8 mouse cellular contexts compared by ENCODE assay signal in genomic region chr11:115492387-115492786, GRCm38 (mm10). TPM values are rescaled to one million over a fixed set of nuclear protein-coding genes. Genes with fewer than 3 reads are reported as not detected.
DNase-seq lines count a peak whose midpoint lies in the region; ATAC-seq and TF ChIP-seq lines count a peak whose summit lies in the region.

No protein-coding gene starts in this region.

- no peak for ATAC-seq in liver, embryonic 13.5 days (ENCODE audit: low read depth)
- ATAC-seq in granulocyte monocyte progenitor cell, adult 5-6 weeks (replicated peaks; ENCODE audit: poor library complexity, severe bottlenecking): no peak

- H3K9ac ChIP-seq in liver, embryonic 13.5 days: peak overlapping the region; percentile 84

- H3K4me2 ChIP-seq in liver, embryonic 13.5 days: peak overlapping the region; percentile 89

- peak overlapping the region; percentile 79 for H3K27ac ChIP-seq in gastrocnemius, adult 2 months
- peak overlapping the region; percentile 88 for H3K27ac ChIP-seq in liver, embryonic 13.5 days
- no peak overlapping the region for H3K27ac ChIP-seq in thymus, adult 2 months (ENCODE audit: control insufficient read depth, insufficient read depth, low read length)

- WGBS in liver, embryonic 13.5 days (ENCODE audit: insufficient replicate concordance): 22% methylated on average over 6 of the region's 6 CpGs
- 40% methylated on average over 6 of the region's 6 CpGs for WGBS in thymus, adult 2 months

- no peak for DNase-seq in gastrocnemius, adult 2 months
- no peak for DNase-seq in gastrocnemius, adult 18-20 months (ENCODE audit: low spot score)
- peak; percentile 21 for DNase-seq in thymus, postnatal 4 days
- DNase-seq in thymus, postnatal 25 days: no peak
- no peak for DNase-seq in liver, embryonic 13.5 days
- DNase-seq in thymus, adult 2 months: no peak
- DNase-seq in ovary, postnatal 36 days (ENCODE audit: low spot score): no peak

- no peak for TF ChIP-seq POLR2A in thymus, adult 2 months (IDR thresholded peaks at IDR 0.05; ENCODE audit: control insufficient read depth, extremely low read depth, insufficient read depth, low read length, poor library complexity)

- H3K36me3 ChIP-seq in liver, embryonic 13.5 days: peaks cover 24% of the 10 kb centered on the region
- peaks cover 23% of the 10 kb centered on the region for H3K36me3 ChIP-seq in thymus, adult 2 months (ENCODE audit: control insufficient read depth, insufficient read depth, low read length)

- TF ChIP-seq CTCF in gastrocnemius, adult 2 months (IDR thresholded peaks at IDR 0.05): no peak
- TF ChIP-seq CTCF in thymus, adult 2 months (IDR thresholded peaks at IDR 0.05; ENCODE audit: borderline replicate concordance, control insufficient read depth, extremely low read depth, insufficient read depth, low read length, poor library complexity): no peak

- H3K27me3 ChIP-seq in liver, embryonic 13.5 days: no peaks in the 10 kb centered on the region
- H3K27me3 ChIP-seq in thymus, adult 2 months (ENCODE audit: control insufficient read depth, insufficient read depth, low read length): no peaks in the 10 kb centered on the region

- H3K4me1 ChIP-seq in liver, embryonic 13.5 days (replicated peaks): peaks cover 31% of the 10 kb centered on the region
- peaks cover 14% of the 10 kb centered on the region for H3K4me1 ChIP-seq in thymus, adult 2 months (replicated peaks; ENCODE audit: control insufficient read depth, insufficient read depth, low read length)

- intact Hi-C loops in gastrocnemius, adult 2 months (cut with DNase I): loop anchor here (5.0 kb wide), 2 partner anchors 45 to 70 kb away; partner anchors contain the start of genes Nup85 and Sumo2

- H3K9me3 ChIP-seq in liver, embryonic 13.5 days (replicated peaks): no peaks in the 10 kb centered on the region

- H3K4me3 ChIP-seq in gastrocnemius, adult 2 months: peak overlapping the region; percentile 94
- H3K4me3 ChIP-seq in liver, embryonic 13.5 days (replicated peaks): peak overlapping the region; percentile 81
- H3K4me3 ChIP-seq in thymus, adult 2 months (ENCODE audit: control insufficient read depth, insufficient read depth, low read length): no peak overlapping the region

RNA-seq across cellular contexts. Expression of gene Nt5c, which starts 0.7 kb away (rescaled TPM):
- total RNA-seq in gastrocnemius, adult 2 months (2021): 1 to 10 TPM; 5.8 to 7.7 TPM
- total RNA-seq in gastrocnemius, adult 18-20 months (2021): 1 to 10 TPM; 6.2 to 6.8 TPM
- polyA plus RNA-seq in liver, embryonic 13.5 days (2015; fragmentation: Nextera tagmentation; extraction: Ambion mirVana): 60.8 and 64.6 TPM in 2 replicates
- 75.8 and 96.5 TPM in 2 replicates for total RNA-seq in granulocyte monocyte progenitor cell, adult 5-6 weeks (2014; fragmentation: Nextera tagmentation)
- 113 and 118 TPM in 2 replicates for total RNA-seq in granulocyte monocyte progenitor cell, adult 5-6 weeks (2017)
- polyA plus RNA-seq in thymus, adult 2 months (2012; rRNA removed): 122 and 145 TPM in 2 replicates

RNA-seq across cellular contexts. Expression of gene Armc7, which starts 16.9 kb away (rescaled TPM):
- total RNA-seq in gastrocnemius, adult 2 months (2021): under 1 TPM; 0.95 to 0.99 TPM
- total RNA-seq in gastrocnemius, adult 18-20 months (2021): 1 to 10 TPM in 1 of 2 experiments, under 1 TPM in 1; 0.82 to 1.3 TPM
- 3.2 and 3.7 TPM in 2 replicates for polyA plus RNA-seq in liver, embryonic 13.5 days (2015; fragmentation: Nextera tagmentation; extraction: Ambion mirVana)
- 5.1 and 5.2 TPM in 2 replicates for total RNA-seq in granulocyte monocyte progenitor cell, adult 5-6 weeks (2014; fragmentation: Nextera tagmentation)
- 2.6 and 4.1 TPM in 2 replicates for total RNA-seq in granulocyte monocyte progenitor cell, adult 5-6 weeks (2017)
- polyA plus RNA-seq in thymus, adult 2 months (2012; rRNA removed): 86.1 and 91.3 TPM in 2 replicates

RNA-seq across cellular contexts. Expression of gene Jpt1, which starts 21.8 kb away (rescaled TPM):
- total RNA-seq in gastrocnemius, adult 2 months (2021): 10 to 100 TPM; 38.4 to 40.9 TPM
- total RNA-seq in gastrocnemius, adult 18-20 months (2021): 10 to 100 TPM; 49.7 to 52.4 TPM
- 292 and 314 TPM in 2 replicates for polyA plus RNA-seq in liver, embryonic 13.5 days (2015; fragmentation: Nextera tagmentation; extraction: Ambion mirVana)
- total RNA-seq in granulocyte monocyte progenitor cell, adult 5-6 weeks (2014; fragmentation: Nextera tagmentation): 100 and 137 TPM in 2 replicates
- total RNA-seq in granulocyte monocyte progenitor cell, adult 5-6 weeks (2017): 136 and 149 TPM in 2 replicates
- 654 and 686 TPM in 2 replicates for polyA plus RNA-seq in thymus, adult 2 months (2012; rRNA removed)

RNA-seq across cellular contexts. Expression of gene Slc16a5, which starts 30.1 kb away (rescaled TPM):
- not detected for total RNA-seq in gastrocnemius, adult 2 months (2021)
- total RNA-seq in gastrocnemius, adult 18-20 months (2021): not detected
- polyA plus RNA-seq in liver, embryonic 13.5 days (2015; fragmentation: Nextera tagmentation; extraction: Ambion mirVana): 0.06 TPM in 1 of 2 replicates, not detected in the other
- not detected in 2 replicates for total RNA-seq in granulocyte monocyte progenitor cell, adult 5-6 weeks (2014; fragmentation: Nextera tagmentation)
- total RNA-seq in granulocyte monocyte progenitor cell, adult 5-6 weeks (2017): not detected in 2 replicates
- 446 and 456 TPM in 2 replicates for polyA plus RNA-seq in thymus, adult 2 months (2012; rRNA removed)

RNA-seq across cellular contexts. Expression of gene Sumo2, which starts 43.7 kb away (rescaled TPM):
- total RNA-seq in gastrocnemius, adult 2 months (2021): 100 to 1,000 TPM; 138 to 164 TPM
- total RNA-seq in gastrocnemius, adult 18-20 months (2021): 100 to 1,000 TPM; 146 TPM
- 532 and 597 TPM in 2 replicates for polyA plus RNA-seq in liver, embryonic 13.5 days (2015; fragmentation: Nextera tagmentation; extraction: Ambion mirVana)
- 482 and 644 TPM in 2 replicates for total RNA-seq in granulocyte monocyte progenitor cell, adult 5-6 weeks (2014; fragmentation: Nextera tagmentation)
- total RNA-seq in granulocyte monocyte progenitor cell, adult 5-6 weeks (2017): 590 and 678 TPM in 2 replicates
- polyA plus RNA-seq in thymus, adult 2 months (2012; rRNA removed): 102 and 105 TPM in 2 replicates

Comparison
In these comparisons a context has a peak if more than half of its experiments do, and no peak if none do; other contexts are left out.
1. RNA of gene Nt5c, which starts 0.7 kb away (total RNA-seq): 75.8 to 118 TPM in granulocyte monocyte progenitor cell, adult 5-6 weeks; 5.8 to 7.7 TPM in gastrocnemius, adult 2 months and 6.2 to 6.8 TPM in gastrocnemius, adult 18-20 months; every median in the first group is over 4 times any median in the second.